Mouse (Mus musculus): Measurements from ENCODE around the gene Cyp2c68. TPM values are rescaled to one million over a fixed set of nuclear protein-coding genes. Genes with fewer than 3 reads are reported as not detected.
"Not testable (repeated sequence)": the region's sequence is repeated elsewhere in the genome, so short reads cannot be mapped to it uniquely, and the experiment has no call there.

The Cyp2c68 gene
- polyA plus RNA-seq, 1 experiment from 2014 or later: 0.11 TPM

DNA sequence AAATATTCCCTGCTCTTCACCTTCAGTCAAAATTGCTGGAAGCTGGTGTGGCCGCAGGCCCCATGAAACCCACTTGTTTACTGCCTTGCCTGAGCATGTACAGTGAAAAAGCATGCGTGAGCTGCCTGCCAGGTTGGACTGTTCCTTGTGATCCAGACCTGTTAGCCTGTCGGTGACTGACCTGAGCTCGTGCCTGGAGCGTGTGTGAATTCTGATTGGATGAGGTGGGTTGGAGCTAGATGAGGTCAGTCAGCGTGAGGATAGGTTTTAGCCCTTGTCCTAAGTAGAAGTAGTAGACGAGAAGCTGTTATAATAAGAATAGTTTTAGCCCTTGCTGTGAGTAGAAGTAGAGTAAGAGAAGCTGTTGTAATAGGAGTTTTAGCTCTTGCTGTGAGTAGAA lies 96.3 kb downstream of the Cyp2c68 start:
- H3K4me2 ChIP-seq (ENCODE audit: low read depth, severe bottlenecking); H3K9me3 ChIP-seq (ENCODE audit: control insufficient read depth, low read length); H3K27ac ChIP-seq (replicated peaks; ENCODE audit: low read depth, low read length); H3K36me3 ChIP-seq (ENCODE audit: control insufficient read depth, insufficient read depth, low read length); ATAC-seq (ENCODE audit: insufficient number of reproducible peaks, low FRiP score, low TSS enrichment, low read depth); H3K9ac ChIP-seq (ENCODE audit: low read length); H3K4me1 ChIP-seq (ENCODE audit: control insufficient read depth, insufficient read depth, low read length); DNase-seq (ENCODE audit: low spot score); H3K4me3 ChIP-seq (ENCODE audit: low read depth, low read length); H3K27me3 ChIP-seq (ENCODE audit: control insufficient read depth, insufficient read depth, low read length): not testable (repeated sequence)
- WGBS: 89% methylated on average over 7 of the region's 7 CpGs

Other genes starting within 250 kb of the Cyp2c68 start
- not detected in 2 replicates for gene Cyp2c39, start 230.2 kb downstream of the Cyp2c68 start, polyA plus RNA-seq (2014; fragmentation: Nextera tagmentation; extraction: Ambion mirVana)
- gene Cyp2c67, start 92.0 kb downstream of the Cyp2c68 start, polyA plus RNA-seq (2014; fragmentation: Nextera tagmentation; extraction: Ambion mirVana): not detected in 2 replicates
- gene Cyp2c40, start 71.8 kb upstream of the Cyp2c68 start, polyA plus RNA-seq (2014; fragmentation: Nextera tagmentation; extraction: Ambion mirVana): not detected in 2 replicates
- gene Cyp2c69, start 145.7 kb upstream of the Cyp2c68 start, polyA plus RNA-seq (2014; fragmentation: Nextera tagmentation; extraction: Ambion mirVana): not detected in 2 replicates

All from limb, embryonic 11.5 days (tissue).